In the genomic region with DNA sequence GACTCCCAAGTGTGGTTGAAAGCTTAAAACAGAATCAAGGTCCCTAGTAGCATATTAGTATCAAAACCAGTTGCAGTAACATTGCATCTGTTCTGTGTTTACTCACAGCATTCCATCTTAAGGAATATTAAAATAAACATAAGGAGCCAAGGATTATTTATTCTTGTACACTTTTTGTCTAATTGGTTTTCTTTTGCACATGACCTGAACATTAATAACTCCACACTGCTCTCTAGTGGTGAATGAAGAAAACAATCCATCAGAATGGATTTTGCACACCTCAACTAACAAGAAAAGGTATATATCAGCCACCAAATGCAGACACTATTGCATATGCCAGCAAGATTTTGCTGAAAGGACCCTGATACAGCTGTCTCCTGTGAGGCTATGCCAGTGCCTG, we compare ENCODE assay signal across 11 mouse cellular contexts. TPM values are rescaled to one million over a fixed set of nuclear protein-coding genes. Genes with fewer than 3 reads are reported as not detected.
DNase-seq lines count a peak whose midpoint lies in the region; ATAC-seq and TF ChIP-seq lines count a peak whose summit lies in the region.
"Had no signal": no experiment of that assay in that cellular context is flagged by ENCODE, and none has a peak within 500 bp of the region (broad histone marks: within the 10 kb centered on the region; RNA-seq: fewer than 3 reads in every experiment).

No protein-coding gene starts in this region.

- H3K9ac ChIP-seq in hindbrain, embryonic 11.5 days (ENCODE audit: low read depth, low read length): no peak overlapping the region
- H3K9ac ChIP-seq: limb, embryonic 13.5 days; neural tube, embryonic 12.5 days; stomach, embryonic 15.5 days had no signal

- no peaks in the 10 kb centered on the region for H3K9me3 ChIP-seq in hindbrain, embryonic 11.5 days (ENCODE audit: control insufficient read depth, low read length)
- H3K9me3 ChIP-seq in hindbrain, embryonic 10.5 days: no peaks in the 10 kb centered on the region
- no peaks in the 10 kb centered on the region for H3K9me3 ChIP-seq in G1E (replicated peaks)
- H3K9me3 ChIP-seq: limb, embryonic 13.5 days; neural tube, embryonic 12.5 days; stomach, embryonic 15.5 days had no signal

- H3K36me3 ChIP-seq in hindbrain, embryonic 11.5 days (ENCODE audit: control insufficient read depth, insufficient read depth, low read length): no peaks in the 10 kb centered on the region
- peaks cover 65% of the 10 kb centered on the region for H3K36me3 ChIP-seq in hindbrain, embryonic 10.5 days
- peaks cover 32% of the 10 kb centered on the region for H3K36me3 ChIP-seq in G1E (replicated peaks)
- H3K36me3 ChIP-seq: stomach, embryonic 15.5 days had no signal

- H3K27me3 ChIP-seq in hindbrain, embryonic 11.5 days (ENCODE audit: control insufficient read depth, insufficient read depth, low read length): no peaks in the 10 kb centered on the region
- H3K27me3 ChIP-seq in hindbrain, embryonic 10.5 days (ENCODE audit: insufficient read depth, poor library complexity, severe bottlenecking): no peaks in the 10 kb centered on the region
- H3K27me3 ChIP-seq in G1E (ENCODE audit: insufficient read depth, low read length): no peaks in the 10 kb centered on the region
- H3K27me3 ChIP-seq: limb, embryonic 13.5 days; neural tube, embryonic 12.5 days; stomach, embryonic 15.5 days had no signal

- H3K4me3 ChIP-seq in hindbrain, embryonic 11.5 days (ENCODE audit: low read depth, low read length): no peak overlapping the region
- H3K4me3 ChIP-seq in hindbrain, embryonic 10.5 days: no peak overlapping the region
- no peak overlapping the region for H3K4me3 ChIP-seq in G1E (ENCODE audit: low read depth, low read length)
- H3K4me3 ChIP-seq: limb, embryonic 13.5 days; neural tube, embryonic 12.5 days; stomach, embryonic 15.5 days had no signal

- ATAC-seq in hindbrain, embryonic 11.5 days (ENCODE audit: low FRiP score): no peak
- ATAC-seq in G1E (ENCODE audit: extremely low read depth, insufficient number of reproducible peaks, low FRiP score, poor library complexity, severe bottlenecking): no peak

- peak; percentile 40 for DNase-seq in hindbrain, embryonic 11.5 days (ENCODE audit: low spot score)
- DNase-seq in hindbrain, embryonic 10.5 days (ENCODE audit: low spot score): no peak
- DNase-seq in 3T3-L1 (ENCODE audit: low read depth, low spot score): peak; percentile 61
- DNase-seq in G1E (ENCODE audit: low spot score): no peak
- DNase-seq in forelimb bud, embryonic 11.5 days (ENCODE audit: low read depth, low spot score): peak; percentile 17
- DNase-seq in right cerebral cortex, postnatal 4 days: no peak
- no peak for DNase-seq in spleen, postnatal 10 days (ENCODE audit: low spot score in 2 of 2)
- no peak for DNase-seq in cerebellum, postnatal 25 days

- H3K4me2 ChIP-seq in hindbrain, embryonic 11.5 days (replicated peaks; ENCODE audit: low read depth, low read length): no peak overlapping the region
- H3K4me2 ChIP-seq: limb, embryonic 13.5 days; neural tube, embryonic 12.5 days; stomach, embryonic 15.5 days had no signal

- H3K27ac ChIP-seq in hindbrain, embryonic 11.5 days (ENCODE audit: low read depth, low read length): no peak overlapping the region
- no peak overlapping the region for H3K27ac ChIP-seq in hindbrain, embryonic 10.5 days
- H3K27ac ChIP-seq: limb, embryonic 13.5 days; neural tube, embryonic 12.5 days; stomach, embryonic 15.5 days had no signal

- no peaks in the 10 kb centered on the region for H3K4me1 ChIP-seq in hindbrain, embryonic 11.5 days (replicated peaks; ENCODE audit: control insufficient read depth, insufficient read depth, low read length)
- H3K4me1 ChIP-seq in hindbrain, embryonic 10.5 days (replicated peaks): no peaks in the 10 kb centered on the region
- peaks cover 14% of the 10 kb centered on the region for H3K4me1 ChIP-seq in G1E (ENCODE audit: insufficient read depth, low read depth, low read length)
- H3K4me1 ChIP-seq: limb, embryonic 13.5 days; neural tube, embryonic 12.5 days; stomach, embryonic 15.5 days had no signal

- 0 out of 2 replicates have a peak, but pooled peaks have one; percentile 5 for TF ChIP-seq CTCF in G1E (IDR thresholded peaks at IDR 0.05; ENCODE audit: low read depth, low read length)

RNA-seq across cellular contexts. Expression of a gene that starts 21.5 kb away (rescaled TPM):
- polyA plus RNA-seq in hindbrain, embryonic 11.5 days (2014; fragmentation: Nextera tagmentation; extraction: Ambion mirVana): 38.1 and 43.5 TPM in 2 replicates
- 33.8 and 36.1 TPM in 2 replicates for polyA plus RNA-seq in hindbrain, embryonic 10.5 days (2016; fragmentation: Nextera tagmentation; extraction: Ambion mirVana)
- total RNA-seq in G1E (2014; fragmentation: Nextera tagmentation) (23.5 and 25.2 TPM in 2 replicates), G1E (2017) (6.2 and 8.2 TPM in 2 replicates)
- 0.22 and 0.28 TPM in 2 replicates for polyA plus RNA-seq in G1E (2012)

RNA-seq across cellular contexts. Expression of a gene that starts 21.5 kb away (rescaled TPM):
- 26.1 and 26.7 TPM in 2 replicates for polyA plus RNA-seq in hindbrain, embryonic 11.5 days (2014; fragmentation: Nextera tagmentation; extraction: Ambion mirVana)
- polyA plus RNA-seq in hindbrain, embryonic 10.5 days (2016; fragmentation: Nextera tagmentation; extraction: Ambion mirVana): 31.9 and 32.4 TPM in 2 replicates
- total RNA-seq in G1E (2014; fragmentation: Nextera tagmentation) (18.3 and 22.7 TPM in 2 replicates), G1E (2017) (19.2 and 26.9 TPM in 2 replicates)
- polyA plus RNA-seq in G1E (2012): 11.6 and 15.6 TPM in 2 replicates

Comparison
In these comparisons a context has a peak if more than half of its experiments do, and no peak if none do; other contexts are left out.
1. DNase-seq: peak in hindbrain, embryonic 11.5 days (single experiment), 3T3-L1 (single experiment) and forelimb bud, embryonic 11.5 days (single experiment); none in hindbrain, embryonic 10.5 days (single experiment), G1E (single experiment), right cerebral cortex, postnatal 4 days (single experiment), spleen, postnatal 10 days (0 of 2) and cerebellum, postnatal 25 days (0 of 2).
2. RNA of a gene that starts 21.5 kb away (polyA plus RNA-seq): 38.1 to 43.5 TPM in hindbrain, embryonic 11.5 days and 33.8 to 36.1 TPM in hindbrain, embryonic 10.5 days; 0.22 to 0.28 TPM in G1E; every median in the first group is over 10 times any median in the second.